Mouse (Mus musculus) hindbrain, postnatal 0 days (tissue): ENCODE results near the gene Gch1. TPM values are rescaled to one million over a fixed set of nuclear protein-coding genes. Genes with fewer than 3 reads are reported as not detected.

Source experiments
- ATAC-seq: fragments of 200-750 bp; cut with Nextera tagmentation; 2 replicates; pipeline ENCODE4 v1.8.0; 2017; ENCODE audit warnings: mild to moderate bottlenecking, moderate TSS enrichment, moderate library complexity
- DNase-seq: peaks from one replicate; pipeline ENCODE4 v3.0.0-alpha.2; 2015; ENCODE audit warnings: low spot score
- H3K27ac ChIP-seq: fragments of 300-500 bp; sonication (generic); 2 replicates; pipeline ENCODE4 v1.5.1; 2014; ENCODE audit warnings: mild to moderate bottlenecking
- H3K27me3 ChIP-seq: fragments of 300-500 bp; sonication (generic); 2 replicates; pipeline ENCODE4 v1.6.1; 2014; ENCODE audit warnings: low read length, mixed read lengths; ENCODE audit not compliant: insufficient read depth
- H3K36me3 ChIP-seq: fragments of 300-500 bp; sonication (generic); 2 replicates; pipeline ENCODE4 v1.6.1; 2014; ENCODE audit warnings: low read length, mixed read lengths; ENCODE audit not compliant: insufficient read depth
- H3K4me1 ChIP-seq: fragments of 300-500 bp; sonication (generic); 2 replicates; pipeline ENCODE4 v1.6.1; 2014; ENCODE audit warnings: antibody characterized with exemption, low read length, mixed read lengths; ENCODE audit not compliant: insufficient read depth
- H3K4me2 ChIP-seq: fragments of 300-500 bp; sonication (generic); 2 replicates; pipeline ENCODE4 v1.6.1; 2014; ENCODE audit warnings: low read depth, mild to moderate bottlenecking, low read length, moderate library complexity, mixed read lengths
- H3K4me3 ChIP-seq: fragments of 300-500 bp; sonication (generic); 2 replicates; pipeline ENCODE4 v1.5.1; 2014; ENCODE audit warnings: low read length
- H3K9ac ChIP-seq: fragments of 300-500 bp; sonication (generic); replicated peaks from 2 replicates; pipeline ENCODE4 v1.6.1; 2014; ENCODE audit warnings: mild to moderate bottlenecking, low read length, moderate library complexity, mixed read lengths
- H3K9me3 ChIP-seq: fragments of 300-500 bp; sonication (generic); 2 replicates; pipeline ENCODE4 v1.6.1; 2016; ENCODE audit warnings: low read length, mixed read lengths
- CTCF ChIP-seq: IDR thresholded peaks from 2 replicates; pipeline ENCODE4 v1.5.1; 2016; ENCODE audit warnings: antibody characterized with exemption, control low read depth, low read depth
- WGBS: fragments of 180-500 bp; shearing (Covaris S2); extraction: QIAGEN DNeasy Blood & Tissue Kit; methylation state at CpG from one replicate; pipeline ENCODE4 v1.1.7; 2014; 5-methylcytosine and 5-hydroxymethylcytosine counted together
- polyA plus RNA-seq: library from polyadenylated mRNA; unstranded; fragments of >200 nt; fragmentation: Nextera tagmentation; extraction: Ambion mirVana; gene quantifications from 2 replicates; pipeline ENCODE4 v1.2.1, GENCODE M21; 2015
- total RNA-seq: library from RNA; depleted of rRNA; stranded (reverse); fragments of >200 nt; gene quantifications from 2 replicates; pipeline ENCODE4 v1.2.3, GENCODE M21; 2014

The Gch1 gene
- total and polyA plus RNA-seq, 2 experiments from 2014 or later: 6.1 to 10.7 TPM

GRCm38 (mm10) chr14:47170499-47171109 is 18.6 kb downstream of the Gch1 start:
- no peak for ATAC-seq
- WGBS: 67% methylated on average over 3 of the region's 3 CpGs
- H3K4me3 ChIP-seq: no peak overlapping the region
- no peak for DNase-seq
- TF ChIP-seq CTCF: no peak
- H3K36me3 ChIP-seq: no peaks in the 10 kb centered on the region
- no peaks in the 10 kb centered on the region for H3K27me3 ChIP-seq
- no peak overlapping the region for H3K4me2 ChIP-seq
- H3K9ac ChIP-seq: no peak overlapping the region
- H3K27ac ChIP-seq: no peak overlapping the region
- no peaks in the 10 kb centered on the region for H3K9me3 ChIP-seq
- H3K4me1 ChIP-seq: no peaks in the 10 kb centered on the region

DNA sequence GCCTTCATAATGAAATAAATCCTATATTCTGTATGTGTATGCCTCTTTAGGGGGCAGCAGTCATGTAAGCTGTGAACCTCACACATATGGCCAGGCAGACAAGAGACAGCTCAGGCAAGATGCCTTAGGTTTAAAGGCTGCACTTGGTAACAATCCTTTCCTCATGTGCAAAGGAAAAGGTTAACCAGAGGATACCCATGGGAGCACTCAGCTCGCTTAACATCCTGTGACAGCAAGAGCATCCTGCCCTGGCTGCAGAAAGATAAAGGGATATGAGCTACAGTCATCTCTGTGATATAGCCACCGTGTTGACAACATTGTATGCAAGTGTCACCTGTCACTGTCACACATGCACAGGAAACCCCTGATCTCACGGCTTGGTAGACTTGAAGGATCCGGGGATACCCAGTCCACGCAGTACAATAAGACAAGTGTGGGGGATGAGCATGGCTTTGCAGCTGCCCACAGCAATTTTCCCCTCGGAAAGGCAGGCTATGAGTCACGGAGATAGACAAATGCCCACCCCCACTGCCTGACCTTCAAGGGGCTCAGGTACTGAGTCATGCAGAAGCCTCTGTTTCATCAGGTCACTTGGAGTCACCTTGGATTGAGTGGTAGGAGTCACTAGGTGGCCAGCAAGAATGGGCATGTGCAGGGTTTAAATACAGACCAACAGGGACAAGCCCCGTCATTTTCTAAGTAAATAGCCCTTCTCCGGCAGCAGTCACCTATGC is 19.4 kb downstream of the Gch1 start:
- ATAC-seq: no peak
- Histone ChIP-seq H3K36me3 (no peaks in the 10 kb centered on the region), H3K4me2 (no peak overlapping the region), H3K9me3 (no peaks in the 10 kb centered on the region), H3K27ac (no peak overlapping the region), H3K27me3 (no peaks in the 10 kb centered on the region), H3K9ac (no peak overlapping the region), H3K4me1 (no peaks in the 10 kb centered on the region), H3K4me3 (no peak overlapping the region)
- DNase-seq: no peak
- no peak for TF ChIP-seq CTCF
- WGBS: 80% methylated on average over 9 of the region's 9 CpGs

GRCm38 (mm10) chr14:47165741-47166140 is 23.5 kb downstream of the Gch1 start:
- Histone ChIP-seq H3K27me3 (no peaks in the 10 kb centered on the region), H3K27ac (no peak overlapping the region), H3K36me3 (no peaks in the 10 kb centered on the region), H3K9me3 (no peaks in the 10 kb centered on the region), H3K9ac (no peak overlapping the region), H3K4me2 (no peak overlapping the region), H3K4me1 (no peaks in the 10 kb centered on the region), H3K4me3 (no peak overlapping the region)
- ATAC-seq (no peak), DNase-seq (no peak)
- 92% methylated on average over 5 of the region's 5 CpGs for WGBS
- no peak for TF ChIP-seq CTCF

DNA sequence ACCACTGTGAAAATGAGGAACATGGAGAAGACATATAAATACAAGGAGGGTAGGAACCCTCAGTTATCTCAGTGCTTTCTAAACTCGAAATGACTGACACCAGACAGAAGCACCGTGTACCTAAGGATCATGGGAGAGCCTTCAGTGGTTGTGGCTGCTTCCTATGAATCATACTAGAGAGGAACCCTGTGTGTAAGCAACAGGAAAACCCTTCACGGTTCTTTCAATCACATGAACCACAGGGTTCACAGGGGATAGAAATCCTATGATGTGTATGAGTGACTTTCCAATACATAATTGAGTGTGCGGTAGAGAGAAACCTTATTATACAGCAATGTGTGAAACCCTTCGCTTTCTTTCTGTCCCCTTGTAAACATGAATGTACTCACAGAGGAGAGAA is 24.1 kb downstream of the Gch1 start:
- no peaks in the 10 kb centered on the region for H3K9me3 ChIP-seq
- TF ChIP-seq CTCF: no peak

GRCm38 (mm10) chr14:47161921-47162427 is 27.2 kb downstream of the Gch1 start:
- H3K4me2 ChIP-seq: no peak overlapping the region
- H3K4me1 ChIP-seq: no peaks in the 10 kb centered on the region
- H3K4me3 ChIP-seq: no peak overlapping the region
- no peaks in the 10 kb centered on the region for H3K27me3 ChIP-seq
- no peak overlapping the region for H3K9ac ChIP-seq
- no peak for ATAC-seq
- H3K36me3 ChIP-seq: no peaks in the 10 kb centered on the region
- no peaks in the 10 kb centered on the region for H3K9me3 ChIP-seq
- no peak for DNase-seq
- no peak overlapping the region for H3K27ac ChIP-seq
- TF ChIP-seq CTCF: no peak
- 72% methylated on average over 4 of the region's 5 CpGs for WGBS

More for the DNA sequence above, 24.1 kb downstream of the Gch1 start:
- H3K27me3 ChIP-seq: no peaks in the 10 kb centered on the region
- no peaks in the 10 kb centered on the region for H3K36me3 ChIP-seq
- ATAC-seq (no peak), DNase-seq (no peak)
- no peak overlapping the region for H3K4me2 ChIP-seq
- no peak overlapping the region for H3K4me3 ChIP-seq
- no peaks in the 10 kb centered on the region for H3K4me1 ChIP-seq
- 89% methylated on average over 5 of the region's 5 CpGs for WGBS
- H3K9ac ChIP-seq: no peak overlapping the region
- no peak overlapping the region for H3K27ac ChIP-seq

DNA sequence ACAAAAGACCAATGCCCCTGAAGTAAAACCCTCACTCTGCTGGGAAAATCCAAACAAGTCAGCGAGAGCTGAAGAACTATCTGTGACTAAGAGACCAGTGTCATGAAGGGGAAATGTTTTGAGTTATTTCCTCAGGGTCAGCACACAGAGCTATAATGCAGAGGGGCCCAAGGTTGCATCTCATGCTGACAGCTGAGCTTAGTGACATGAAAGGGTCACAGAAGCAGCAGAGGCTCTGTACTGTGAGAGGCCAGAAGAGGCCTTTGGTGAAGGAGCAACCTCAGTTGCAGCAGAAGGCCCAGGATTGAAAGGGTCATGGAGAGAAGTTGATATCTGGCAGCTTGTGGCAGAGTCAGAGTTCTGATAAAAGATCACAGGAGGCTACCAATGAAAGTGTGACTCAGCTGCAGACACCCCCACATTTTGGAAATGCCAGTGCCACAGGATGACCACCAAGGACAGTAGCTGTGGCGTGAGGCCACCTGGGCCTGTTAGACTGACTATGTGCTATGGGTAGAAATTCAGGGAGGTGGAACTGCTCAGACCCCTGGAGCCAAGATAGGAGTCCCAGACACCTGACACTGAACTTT is 29.1 kb downstream of the Gch1 start:
- no peak overlapping the region for H3K27ac ChIP-seq
- no peak overlapping the region for H3K9ac ChIP-seq
- no peak overlapping the region for H3K4me3 ChIP-seq
- WGBS: 86% methylated on average over 2 of the region's 2 CpGs
- H3K9me3 ChIP-seq: no peaks in the 10 kb centered on the region
- H3K4me2 ChIP-seq: no peak overlapping the region
- no peaks in the 10 kb centered on the region for H3K27me3 ChIP-seq
- TF ChIP-seq CTCF: no peak
- H3K4me1 ChIP-seq: no peaks in the 10 kb centered on the region
- DNase-seq (no peak), ATAC-seq (no peak)
- H3K36me3 ChIP-seq: no peaks in the 10 kb centered on the region
